Mouse (Mus musculus) cerebellum, postnatal 36 days (tissue): ENCODE data around the gene Gp9.

Source experiments
- DNase-seq, 2 experiments: peaks; one replicate each; pipeline ENCODE4 v3.0.0; 2021 to 2022; ENCODE audit warnings: mixed read lengths in 2 of 2

Gp9 gene

GRCm38 (mm10) chr6:87810713-87811669 is 33.1 kb downstream of the Gp9 start:
- DNase-seq, result peak in 1 of 2 experiments; percentile 40

GRCm38 (mm10) chr6:87811675-87812338 is 33.9 kb downstream of the Gp9 start, which contains the start of gene Rab43:
TSS of gene Rab43 (minus strand) at chr6:87812164.
- peak; percentile 85 to 92 for DNase-seq

- DNase-seq, result no peak
Observed at GRCm38 (mm10) chr6:87812656-87813055, 34.8 kb downstream of the Gp9 start.

GRCm38 (mm10) chr6:87814486-87814885 is 36.6 kb downstream of the Gp9 start:
- no peak for DNase-seq

- DNase-seq, result no peak
Observed at GRCm38 (mm10) chr6:87820366-87820765, 42.5 kb downstream of the Gp9 start.
